Mouse (Mus musculus) activated CD4-positive, CD25-positive, alpha-beta regulatory T cell, adult 4 months (primary cell): ENCODE data around the gene Catsper3. TPM values are rescaled to one million over a fixed set of nuclear protein-coding genes. Genes with fewer than 3 reads are reported as not detected.

ENCODE experiments used
- ATAC-seq: one replicate; pipeline ENCODE4 v1.8.0; 2017
- polyA plus RNA-seq, 2 experiments: library from polyadenylated mRNA; unstranded; fragments of 100-300 nt; shearing (Covaris generic); gene quantifications; one replicate each; pipeline ENCODE4 v1.2.1; 2017

The Catsper3 gene
- polyA plus RNA-seq, 2 experiments from 2014 or later: 0.25 TPM; not detected in 1

- ATAC-seq: no peak
These were observed 42.7 kb downstream of the Catsper3 start for GRCm38 (mm10) chr13:55826796-55827678.

- ATAC-seq: no peak
These were observed 43.3 kb downstream of the Catsper3 start for GRCm38 (mm10) chr13:55827679-55828140.

GRCm38 (mm10) chr13:55828141-55829017 lies 44.0 kb downstream of the Catsper3 start:
- ATAC-seq: no peak

GRCm38 (mm10) chr13:55829018-55829655 lies 44.8 kb downstream of the Catsper3 start:
- no peak for ATAC-seq

GRCm38 (mm10) chr13:55830081-55830832 lies 45.9 kb downstream of the Catsper3 start:
- ATAC-seq: no peak

GRCm38 (mm10) chr13:55830833-55831721 lies 46.7 kb downstream of the Catsper3 start:
- ATAC-seq: no peak

- no peak for ATAC-seq
These were observed 47.4 kb downstream of the Catsper3 start for GRCm38 (mm10) chr13:55831722-55832160.

- no peak for ATAC-seq
These were observed 48.2 kb downstream of the Catsper3 start for GRCm38 (mm10) chr13:55832602-55833001.

- ATAC-seq: no peak
These were observed 49.6 kb downstream of the Catsper3 start for GRCm38 (mm10) chr13:55833921-55834320.

GRCm38 (mm10) chr13:55834667-55835066 lies 50.3 kb downstream of the Catsper3 start:
- ATAC-seq: no peak

- ATAC-seq: no peak
These were observed 51.3 kb downstream of the Catsper3 start for GRCm38 (mm10) chr13:55835548-55836097.

- no peak for ATAC-seq
These were observed 51.8 kb downstream of the Catsper3 start, which contains the start of gene Pitx1 for GRCm38 (mm10) chr13:55836142-55836625. Pitx1 (minus strand) TSS chr13:55836192.

GRCm38 (mm10) chr13:55836786-55837780 lies 52.7 kb downstream of the Catsper3 start:
- ATAC-seq: no peak

- no peak for ATAC-seq
These were observed 55.9 kb downstream of the Catsper3 start for GRCm38 (mm10) chr13:55840223-55840622.

GRCm38 (mm10) chr13:55843700-55844099 lies 59.3 kb downstream of the Catsper3 start:
- ATAC-seq: no peak

- no peak for ATAC-seq
These were observed 63.4 kb downstream of the Catsper3 start for GRCm38 (mm10) chr13:55847805-55848204.

- no peak for ATAC-seq
These were observed 64.3 kb downstream of the Catsper3 start for GRCm38 (mm10) chr13:55848604-55849190.

GRCm38 (mm10) chr13:55850726-55851125 lies 66.4 kb downstream of the Catsper3 start:
- no peak for ATAC-seq
